Mouse (Mus musculus): Measurements from ENCODE around the gene Sept9.

Gene Sept9

GRCm38 (mm10) chr11:117246981-117247431 is 47.5 kb downstream of the Sept9 start:
- DNase-seq (ENCODE audit: low spot score), result no peak

- no peak for DNase-seq (ENCODE audit: low spot score)
Measured at GRCm38 (mm10) chr11:117247541-117247940, 48.1 kb downstream of the Sept9 start.

GRCm38 (mm10) chr11:117248734-117249248 is 49.3 kb downstream of the Sept9 start:
- no peak for DNase-seq (ENCODE audit: low spot score)

DNA sequence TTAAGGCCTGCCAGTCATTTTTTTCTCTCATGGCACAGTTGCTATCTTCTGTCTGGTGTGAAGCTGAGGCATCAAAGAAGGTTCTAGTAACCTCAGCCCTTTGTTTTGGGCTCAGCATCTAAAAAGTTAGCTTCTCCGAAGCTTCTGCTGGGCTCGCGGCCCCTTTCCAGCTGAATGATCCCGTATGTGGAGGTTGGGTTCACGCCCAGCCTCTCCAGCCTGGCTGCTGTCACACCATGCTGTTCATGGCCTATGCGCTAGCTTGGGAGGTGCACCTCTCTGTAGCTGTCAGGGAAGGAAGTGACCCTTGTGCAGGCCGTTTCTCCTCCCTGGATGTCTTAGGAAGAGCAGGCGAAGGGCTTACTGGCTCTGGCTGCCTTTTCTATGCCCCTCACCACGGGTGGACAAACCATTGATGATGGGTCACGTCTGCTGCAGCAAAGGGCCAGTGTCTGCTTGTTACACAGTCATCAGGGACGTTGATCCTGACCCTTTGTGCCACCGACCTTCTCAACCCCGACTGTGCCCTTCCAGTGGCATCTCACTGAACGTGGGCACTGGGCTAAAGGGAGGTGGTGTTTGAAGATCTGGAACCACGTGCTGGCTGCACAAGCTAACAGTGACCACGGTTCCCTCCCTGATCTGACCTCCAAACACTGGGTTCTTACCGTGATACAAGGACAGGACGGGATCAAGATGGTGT is 50.0 kb downstream of the Sept9 start:
- no peak for DNase-seq (ENCODE audit: low spot score)

GRCm38 (mm10) chr11:117249985-117250928 is 50.8 kb downstream of the Sept9 start:
- DNase-seq (ENCODE audit: low spot score), result no peak

DNA sequence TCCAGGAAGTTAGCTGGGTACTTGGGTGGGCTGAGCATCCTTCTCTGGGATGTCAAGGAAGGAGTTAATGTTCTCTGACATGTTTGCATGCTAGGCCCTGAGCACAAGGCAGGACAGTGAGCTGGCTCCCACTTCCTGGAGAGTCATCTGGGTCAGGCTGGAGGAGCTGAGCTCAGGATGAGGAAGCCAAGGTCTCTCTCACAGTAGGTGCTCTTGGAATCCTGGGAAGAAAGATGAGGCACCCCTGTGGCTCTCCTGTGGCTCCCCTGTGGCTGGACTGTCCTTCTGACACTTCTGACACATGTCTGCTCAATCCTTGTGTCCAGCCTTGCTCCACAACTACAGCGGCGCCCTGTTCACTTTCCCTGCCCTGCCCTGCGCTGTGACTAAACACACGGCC is 52.3 kb downstream of the Sept9 start:
- no peak for DNase-seq (ENCODE audit: low spot score)

GRCm38 (mm10) chr11:117252846-117253245 is 53.4 kb downstream of the Sept9 start:
- no peak for DNase-seq (ENCODE audit: low spot score)

- no peak for DNase-seq (ENCODE audit: low spot score)
Measured at GRCm38 (mm10) chr11:117254161-117255107, 55.0 kb downstream of the Sept9 start.

- DNase-seq (ENCODE audit: low spot score), result no peak
Measured at GRCm38 (mm10) chr11:117255108-117255489, 55.6 kb downstream of the Sept9 start.

DNA sequence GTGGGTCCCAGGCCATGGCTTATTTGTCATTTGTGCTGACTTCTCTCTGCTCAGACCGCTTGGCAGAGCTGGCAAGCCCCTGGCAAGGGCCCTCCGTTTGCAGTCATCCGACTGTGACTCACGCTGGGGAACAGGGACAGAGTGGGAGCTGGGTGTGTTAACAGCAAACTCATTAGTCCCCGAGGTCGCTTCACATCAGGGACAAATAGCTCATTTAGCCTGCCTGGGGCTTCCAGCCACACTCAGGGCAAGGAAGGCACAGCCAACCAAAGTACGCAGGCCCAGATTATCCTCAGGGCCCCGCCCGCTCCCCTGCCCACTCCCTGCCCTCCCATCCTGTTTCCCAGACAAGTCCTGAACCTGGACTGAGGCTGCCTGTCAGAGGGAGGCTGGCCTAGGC is 56.6 kb downstream of the Sept9 start:
- no peak for DNase-seq (ENCODE audit: low spot score)

GRCm38 (mm10) chr11:117256840-117257239 is 57.4 kb downstream of the Sept9 start:
- no peak for DNase-seq (ENCODE audit: low spot score)

DNA sequence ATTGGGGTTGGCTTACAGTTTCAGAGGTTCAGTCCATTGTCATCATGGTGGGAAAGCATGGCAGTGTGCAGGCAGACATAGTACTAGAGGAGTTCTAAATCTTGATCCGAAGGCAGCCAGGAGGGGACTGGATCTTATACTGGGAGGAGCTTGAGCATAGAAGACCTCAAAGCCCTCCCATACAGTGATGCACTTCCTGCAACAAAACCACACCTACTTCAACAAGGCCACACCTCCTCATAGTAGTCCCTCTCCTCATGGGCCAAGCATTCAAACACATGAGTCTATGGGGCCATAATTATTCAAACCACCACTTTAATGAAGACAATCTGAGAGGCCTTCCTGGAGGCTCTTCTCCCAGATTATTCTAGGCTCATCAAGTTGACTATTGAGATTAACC is 57.8 kb downstream of the Sept9 start:
- no peak for DNase-seq (ENCODE audit: low spot score)

- no peak for DNase-seq (ENCODE audit: low spot score)
Measured at GRCm38 (mm10) chr11:117257842-117258241, 58.4 kb downstream of the Sept9 start.

- no peak for DNase-seq (ENCODE audit: low spot score)
Measured at GRCm38 (mm10) chr11:117259178-117259960, 59.9 kb downstream of the Sept9 start.

- DNase-seq (ENCODE audit: low spot score), result no peak
Measured at GRCm38 (mm10) chr11:117260631-117261030, 61.2 kb downstream of the Sept9 start.

- peak; percentile 71 for DNase-seq (ENCODE audit: low spot score)
Measured at GRCm38 (mm10) chr11:117263096-117263808, 63.8 kb downstream of the Sept9 start.

GRCm38 (mm10) chr11:117264162-117265021 is 64.9 kb downstream of the Sept9 start:
- no peak for DNase-seq (ENCODE audit: low spot score)

DNA sequence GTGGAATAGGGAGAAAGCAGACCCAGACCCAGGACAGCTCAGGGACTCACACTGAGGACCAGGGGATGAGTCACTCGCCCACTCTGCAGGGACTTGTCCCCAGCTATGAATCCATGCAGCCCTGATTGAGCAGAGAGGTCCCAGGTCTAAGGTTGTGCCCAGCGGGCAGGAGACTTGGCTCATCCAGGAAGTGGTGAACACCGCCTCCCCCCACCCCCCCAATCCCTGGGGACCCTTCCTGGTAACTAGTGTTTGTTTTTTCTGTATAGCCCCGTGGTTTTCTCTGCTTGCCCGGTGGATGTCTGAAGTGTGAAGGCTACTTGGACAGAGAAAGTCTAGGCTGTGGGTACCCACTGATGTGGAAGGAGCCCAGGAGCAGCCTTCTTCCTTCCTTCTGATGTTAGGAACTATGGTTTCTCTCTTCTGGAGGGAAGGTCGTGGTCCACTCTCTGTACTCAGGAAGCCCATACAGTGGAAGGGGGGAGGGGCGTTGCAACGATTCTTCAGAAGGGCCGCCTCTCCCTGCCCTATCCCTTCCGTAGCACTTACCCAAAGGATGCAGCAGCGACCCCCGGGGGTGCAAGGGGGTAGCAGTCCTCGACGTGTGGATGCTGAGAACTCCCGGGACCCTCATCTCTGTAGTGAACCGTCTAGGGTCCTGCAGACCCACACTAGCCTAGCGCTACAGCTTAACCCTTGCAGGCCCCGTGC is 66.0 kb downstream of the Sept9 start:
- DNase-seq (ENCODE audit: low spot score), result peak; percentile 86

Data from embryo, embryonic 10 days (tissue).